ENCODE assay signal across 8 mouse cellular contexts in genomic region chr10:46011916-46012596, GRCm38 (mm10).
A peak's percentile ranks its signal among the peaks of the same experiment; 100 is the strongest.
DNase-seq lines count a peak whose midpoint lies in the region; ATAC-seq and TF ChIP-seq lines count a peak whose summit lies in the region.

No protein-coding gene starts in this region.

- WGBS in liver, adult 2 months: 26% methylated on average over 12 of the region's 12 CpGs
- WGBS in liver, embryonic 11.5 days: 23% methylated on average over 12 of the region's 12 CpGs
- WGBS in forebrain, embryonic 13.5 days: 25% methylated on average over 12 of the region's 12 CpGs
- 26% methylated on average over 12 of the region's 12 CpGs for WGBS in intestine, embryonic 15.5 days
- WGBS in midbrain, embryonic 13.5 days: 21% methylated on average over 12 of the region's 12 CpGs
- WGBS in stomach, postnatal 0 days: 17% methylated on average over 12 of the region's 12 CpGs

- TF ChIP-seq CTCF in liver, adult 2 months (IDR thresholded peaks at IDR 0.05; ENCODE audit: low read depth, low read length): peak; percentile 77
- TF ChIP-seq CTCF in stomach, postnatal 0 days (IDR thresholded peaks at IDR 0.05; ENCODE audit: low read depth): peak; percentile 93

- ATAC-seq in liver, embryonic 11.5 days (replicated peaks; ENCODE audit: low FRiP score): no peak; the same call in 1 of the 2 replicates
- peak; percentile 90 for ATAC-seq in forebrain, embryonic 13.5 days
- peak; percentile 49; the same call in 1 of the 2 replicates for ATAC-seq in intestine, embryonic 15.5 days
- ATAC-seq in midbrain, embryonic 13.5 days: peak; percentile 97
- no peak for ATAC-seq in stomach, postnatal 0 days (ENCODE audit: low FRiP score, low TSS enrichment)

- no peaks in the 10 kb centered on the region for H3K79me2 ChIP-seq in liver, adult 2 months (ENCODE audit: control insufficient read depth, insufficient read depth, low read length)

- no peak for TF ChIP-seq POLR2A in liver, adult 2 months (IDR thresholded peaks at IDR 0.05; ENCODE audit: extremely low read depth, insufficient read depth, low read length)

- no peaks in the 10 kb centered on the region for H3K36me3 ChIP-seq in liver, adult 2 months (ENCODE audit: control insufficient read depth, insufficient read depth, low read length)
- no peaks in the 10 kb centered on the region for H3K36me3 ChIP-seq in liver, embryonic 11.5 days (ENCODE audit: control insufficient read depth, insufficient read depth, low read length)
- H3K36me3 ChIP-seq in forebrain, embryonic 13.5 days (ENCODE audit: poor library complexity, severe bottlenecking): no peaks in the 10 kb centered on the region
- no peaks in the 10 kb centered on the region for H3K36me3 ChIP-seq in intestine, embryonic 15.5 days
- no peaks in the 10 kb centered on the region for H3K36me3 ChIP-seq in midbrain, embryonic 13.5 days
- no peaks in the 10 kb centered on the region for H3K36me3 ChIP-seq in stomach, postnatal 0 days (ENCODE audit: control insufficient read depth, insufficient read depth, low read length)

- DNase-seq in liver, adult 2 months (ENCODE audit: extremely low read depth, low read depth, low spot score): peak; percentile 21
- DNase-seq in liver, embryonic 11.5 days (ENCODE audit: low spot score): no peak
- DNase-seq in c-Kit-positive CD71-negative TER-119-negative erythroid progenitor cells, embryonic 14.5 days (ENCODE audit: low read depth): peak; percentile 13
- DNase-seq in left cerebral cortex, adult 8-10 months (ENCODE audit: low spot score in 2 of 2): peak; percentile 39 to 54
- DNase-seq in stomach, postnatal 0 days (ENCODE audit: low spot score): peak; percentile 19

- no peaks in the 10 kb centered on the region for H3K27me3 ChIP-seq in liver, adult 2 months (ENCODE audit: control insufficient read depth, insufficient read depth, low read length)
- no peaks in the 10 kb centered on the region for H3K27me3 ChIP-seq in liver, embryonic 11.5 days (replicated peaks; ENCODE audit: control insufficient read depth, insufficient read depth, low read length)
- H3K27me3 ChIP-seq in forebrain, embryonic 13.5 days: no peaks in the 10 kb centered on the region
- no peaks in the 10 kb centered on the region for H3K27me3 ChIP-seq in intestine, embryonic 15.5 days (replicated peaks)
- H3K27me3 ChIP-seq in midbrain, embryonic 13.5 days: no peaks in the 10 kb centered on the region
- no peaks in the 10 kb centered on the region for H3K27me3 ChIP-seq in stomach, postnatal 0 days (ENCODE audit: control insufficient read depth, insufficient read depth, low read length)

- H3K9me3 ChIP-seq in liver, embryonic 11.5 days (ENCODE audit: control insufficient read depth, low read length): no peaks in the 10 kb centered on the region
- no peaks in the 10 kb centered on the region for H3K9me3 ChIP-seq in forebrain, embryonic 13.5 days (replicated peaks)
- H3K9me3 ChIP-seq in intestine, embryonic 15.5 days: no peaks in the 10 kb centered on the region
- no peaks in the 10 kb centered on the region for H3K9me3 ChIP-seq in midbrain, embryonic 13.5 days
- no peaks in the 10 kb centered on the region for H3K9me3 ChIP-seq in stomach, postnatal 0 days (ENCODE audit: control insufficient read depth, low read length)

- no peak overlapping the region for H3K4me3 ChIP-seq in liver, adult 2 months (ENCODE audit: insufficient read depth, low read depth, low read length)
- H3K4me3 ChIP-seq in liver, embryonic 11.5 days (ENCODE audit: low read depth, low read length): no peak overlapping the region
- H3K4me3 ChIP-seq in forebrain, embryonic 13.5 days: no peak overlapping the region
- H3K4me3 ChIP-seq in intestine, embryonic 15.5 days (replicated peaks): no peak overlapping the region
- H3K4me3 ChIP-seq in midbrain, embryonic 13.5 days (replicated peaks): no peak overlapping the region
- H3K4me3 ChIP-seq in stomach, postnatal 0 days (ENCODE audit: low read depth, low read length): no peak overlapping the region

- no peak overlapping the region for H3K27ac ChIP-seq in liver, adult 2 months (replicated peaks; ENCODE audit: insufficient read depth, low read depth, low read length)
- no peak overlapping the region for H3K27ac ChIP-seq in liver, embryonic 11.5 days (ENCODE audit: low read depth, low read length)
- H3K27ac ChIP-seq in forebrain, embryonic 13.5 days: no peak overlapping the region
- H3K27ac ChIP-seq in intestine, embryonic 15.5 days: no peak overlapping the region
- H3K27ac ChIP-seq in midbrain, embryonic 13.5 days: no peak overlapping the region
- no peak overlapping the region for H3K27ac ChIP-seq in stomach, postnatal 0 days (replicated peaks)

- no peaks in the 10 kb centered on the region for H3K4me1 ChIP-seq in liver, adult 2 months (ENCODE audit: control insufficient read depth, insufficient read depth, low read length)
- H3K4me1 ChIP-seq in liver, embryonic 11.5 days (replicated peaks; ENCODE audit: control insufficient read depth, insufficient read depth, low read length): no peaks in the 10 kb centered on the region
- peaks cover 14% of the 10 kb centered on the region for H3K4me1 ChIP-seq in forebrain, embryonic 13.5 days
- H3K4me1 ChIP-seq in intestine, embryonic 15.5 days (replicated peaks): no peaks in the 10 kb centered on the region
- H3K4me1 ChIP-seq in midbrain, embryonic 13.5 days (replicated peaks): 0 out of 2 replicates have a peak, but pooled peaks cover 4% of the 10 kb centered on the region
- H3K4me1 ChIP-seq in stomach, postnatal 0 days (replicated peaks; ENCODE audit: control insufficient read depth, insufficient read depth): no peaks in the 10 kb centered on the region

- no peak for TF ChIP-seq EP300 in stomach, postnatal 0 days (optimal IDR thresholded peaks at IDR 0.05)

- H3K4me2 ChIP-seq in liver, embryonic 11.5 days: no peak overlapping the region
- no peak overlapping the region for H3K4me2 ChIP-seq in forebrain, embryonic 13.5 days
- no peak overlapping the region for H3K4me2 ChIP-seq in intestine, embryonic 15.5 days (replicated peaks)
- H3K4me2 ChIP-seq in midbrain, embryonic 13.5 days (replicated peaks): 0 out of 2 replicates have a peak overlapping the region, but pooled peaks have one; percentile 13
- no peak overlapping the region for H3K4me2 ChIP-seq in stomach, postnatal 0 days (replicated peaks; ENCODE audit: low read depth)

- no peak overlapping the region for H3K9ac ChIP-seq in liver, adult 2 months (ENCODE audit: low read depth, low read length)
- no peak overlapping the region for H3K9ac ChIP-seq in liver, embryonic 11.5 days (ENCODE audit: low read depth, low read length)
- no peak overlapping the region for H3K9ac ChIP-seq in forebrain, embryonic 13.5 days
- H3K9ac ChIP-seq in intestine, embryonic 15.5 days: no peak overlapping the region
- no peak overlapping the region for H3K9ac ChIP-seq in midbrain, embryonic 13.5 days (replicated peaks)
- no peak overlapping the region for H3K9ac ChIP-seq in stomach, postnatal 0 days (ENCODE audit: low read length)

Comparison
In these comparisons a context has a peak if more than half of its experiments do, and no peak if none do; other contexts are left out.
1. ATAC-seq: peak in forebrain, embryonic 13.5 days (single experiment), intestine, embryonic 15.5 days (single experiment) and midbrain, embryonic 13.5 days (single experiment); none in liver, embryonic 11.5 days (single experiment) and stomach, postnatal 0 days (single experiment).